Mouse (Mus musculus) small intestine, adult 2 months (tissue): ENCODE data around the gene Serping1. TPM values are rescaled to one million over a fixed set of nuclear protein-coding genes. Genes with fewer than 3 reads are reported as not detected.

Experiments used
- H3K27ac ChIP-seq: fragments of 200-500 bp; 2 replicates; pipeline ENCODE4 v1.5.1; 2012; ENCODE audit warnings: low read depth, low read length, control low read depth, inconsistent platforms; ENCODE audit not compliant: insufficient read depth
- H3K27me3 ChIP-seq: fragments of 200-500 bp; 2 replicates; pipeline ENCODE4 v1.6.1; 2012; ENCODE audit warnings: mild to moderate bottlenecking, moderate library complexity, low read length, inconsistent platforms; ENCODE audit not compliant: control insufficient read depth, insufficient read depth
- H3K36me3 ChIP-seq: fragments of 200-500 bp; 2 replicates; pipeline ENCODE4 v1.6.1; 2012; ENCODE audit warnings: mild to moderate bottlenecking, low read length, control low read depth, inconsistent platforms; ENCODE audit not compliant: control insufficient read depth, insufficient read depth
- H3K4me1 ChIP-seq: fragments of 200-500 bp; 2 replicates; pipeline ENCODE4 v1.6.1; 2012; ENCODE audit warnings: low read length, inconsistent platforms, mixed read lengths; ENCODE audit not compliant: control insufficient read depth, insufficient read depth, insufficient read length
- H3K4me3 ChIP-seq: fragments of 200-500 bp; 2 replicates; pipeline ENCODE4 v1.5.1; 2012; ENCODE audit warnings: low read depth, mild to moderate bottlenecking, control low read depth, inconsistent platforms, low read length, moderate library complexity
- CTCF ChIP-seq: fragments of 200-500 bp; IDR thresholded peaks from 2 replicates; pipeline ENCODE4 v1.5.1; 2012; ENCODE audit warnings: low read depth, mild to moderate bottlenecking, control low read depth, inconsistent platforms, low read length, moderate library complexity, mixed read lengths; ENCODE audit not compliant: insufficient replicate concordance, insufficient read length; ENCODE audit errors: extremely low read depth
- POLR2A ChIP-seq: fragments of 200-500 bp; IDR thresholded peaks from 2 replicates; pipeline ENCODE4 v1.6.1; 2012; ENCODE audit warnings: low read depth, mild to moderate bottlenecking, control low read depth, inconsistent platforms, low read length, moderate library complexity
- WGBS: fragments of 180-500 bp; shearing (Covaris S2); methylation state at CpG from one replicate; pipeline ENCODE4 v1.1.7; 2018; 5-methylcytosine and 5-hydroxymethylcytosine counted together
- polyA plus RNA-seq: library from polyadenylated mRNA; depleted of rRNA; stranded (reverse); fragments of >200 nt; gene quantifications from 2 replicates; pipeline ENCODE4 v1.2.3, GENCODE M21; 2012; rRNA removed

Serping1 gene
- polyA plus RNA-seq, 1 experiment: 97.6 TPM

- TF ChIP-seq CTCF (no peak), POLR2A (no peak)
- H3K27me3 ChIP-seq: no peaks in the 10 kb centered on the region
- H3K4me3 ChIP-seq: no peak overlapping the region
- 89% methylated on average over 14 of the region's 14 CpGs for WGBS
- H3K36me3 ChIP-seq: peaks cover 21% of the 10 kb centered on the region
- peaks cover 9% of the 10 kb centered on the region for H3K4me1 ChIP-seq
- H3K27ac ChIP-seq: no peak overlapping the region
Observed at GRCm38 (mm10) chr2:84723856-84724255, 51.4 kb downstream of the Serping1 start.

GRCm38 (mm10) chr2:84721182-84721581, 54.1 kb downstream of the Serping1 start:
- Histone ChIP-seq H3K27ac (no peak overlapping the region), H3K4me1 (peaks cover 12% of the 10 kb centered on the region), H3K4me3 (no peak overlapping the region), H3K27me3 (no peaks in the 10 kb centered on the region), H3K36me3 (peaks cover 21% of the 10 kb centered on the region)
- WGBS: 72% methylated on average over 3 of the region's 3 CpGs
- TF ChIP-seq CTCF: no peak
- no peak for TF ChIP-seq POLR2A

- no peak for TF ChIP-seq POLR2A
- WGBS: 91% methylated on average over 2 of the region's 2 CpGs
- H3K4me3 ChIP-seq: no peak overlapping the region
- H3K4me1 ChIP-seq: peaks cover 10% of the 10 kb centered on the region
- H3K27ac ChIP-seq: no peak overlapping the region
- peaks cover 20% of the 10 kb centered on the region for H3K36me3 ChIP-seq
- no peaks in the 10 kb centered on the region for H3K27me3 ChIP-seq
Observed at GRCm38 (mm10) chr2:84720718-84721117, 54.5 kb downstream of the Serping1 start.

- Histone ChIP-seq H3K4me3 (no peak overlapping the region), H3K27me3 (no peaks in the 10 kb centered on the region), H3K27ac (no peak overlapping the region), H3K36me3 (0 out of 2 replicates have a peak, but pooled peaks cover 6% of the 10 kb centered on the region), H3K4me1 (peaks cover 6% of the 10 kb centered on the region; the same call in 1 of the 2 replicates)
- 92% methylated on average over 4 of the region's 4 CpGs for WGBS
- no peak for TF ChIP-seq CTCF
- no peak for TF ChIP-seq POLR2A
Observed at GRCm38 (mm10) chr2:84717357-84717756, 57.9 kb downstream of the Serping1 start.

- no peak for TF ChIP-seq CTCF
- no peak for TF ChIP-seq POLR2A
- peak overlapping the region; percentile 92 for H3K27ac ChIP-seq
- H3K4me1 ChIP-seq: peaks cover 6% of the 10 kb centered on the region; the same call in 1 of the 2 replicates
- 0 out of 2 replicates have a peak, but pooled peaks cover 6% of the 10 kb centered on the region for H3K36me3 ChIP-seq
- H3K27me3 ChIP-seq: no peaks in the 10 kb centered on the region
- WGBS: 12% methylated on average over 9 of the region's 9 CpGs
- no peak overlapping the region for H3K4me3 ChIP-seq
Observed at GRCm38 (mm10) chr2:84716423-84717355, 58.6 kb downstream of the Serping1 start.

GRCm38 (mm10) chr2:84715562-84716361, 59.5 kb downstream of the Serping1 start:
- peaks cover 2% of the 10 kb centered on the region; the same call in 1 of the 2 replicates for H3K36me3 ChIP-seq
- peak overlapping the region; percentile 92 for H3K27ac ChIP-seq
- TF ChIP-seq POLR2A (0 out of 2 replicates have a peak, but pooled peaks have one; percentile 7), CTCF (no peak)
- no peaks in the 10 kb centered on the region for H3K27me3 ChIP-seq
- H3K4me3 ChIP-seq: peak overlapping the region; percentile 87
- under 1% methylated on average over 33 of the region's 33 CpGs for WGBS
- H3K4me1 ChIP-seq: peaks cover 6% of the 10 kb centered on the region; the same call in 1 of the 2 replicates

Other genes with a start within 250 kb of the Serping1 start
- 29.0 and 80.2 TPM in 2 replicates for gene Ctnnd1, start 124.7 kb downstream of the Serping1 start, polyA plus RNA-seq
- not detected in 2 replicates for gene Btbd18, start 116.4 kb downstream of the Serping1 start, polyA plus RNA-seq
- gene Selenoh, start 104.7 kb downstream of the Serping1 start, polyA plus RNA-seq: 42.8 and 47.3 TPM in 2 replicates
- gene Gm28635, start 97.4 kb downstream of the Serping1 start, polyA plus RNA-seq: not detected in 2 replicates
- 2.7 and 5.1 TPM in 2 replicates for gene Med19, start 97.0 kb downstream of the Serping1 start, polyA plus RNA-seq
- 15.5 and 17.4 TPM in 2 replicates for gene Tmx2, start 96.3 kb downstream of the Serping1 start, polyA plus RNA-seq
- gene Zdhhc5, start 60.3 kb downstream of the Serping1 start, polyA plus RNA-seq: 23.2 and 46.1 TPM in 2 replicates
- gene Clp1, start 48.1 kb downstream of the Serping1 start, polyA plus RNA-seq: 4.3 and 11.4 TPM in 2 replicates
- gene Ypel4, start 41.4 kb downstream of the Serping1 start, polyA plus RNA-seq: 0.57 and 2.4 TPM in 2 replicates
- gene Gm19426, start 31.8 kb downstream of the Serping1 start, polyA plus RNA-seq: 0.18 and 0.25 TPM in 2 replicates
- gene Ube2l6, start 23.4 kb upstream of the Serping1 start, polyA plus RNA-seq: 28.6 and 85.7 TPM in 2 replicates
- 0.06 TPM in 1 of 2 replicates, not detected in the other for gene Smtnl1, start 47.2 kb upstream of the Serping1 start, polyA plus RNA-seq
- 28.6 and 32.0 TPM in 2 replicates for gene Timm10, start 51.6 kb upstream of the Serping1 start, polyA plus RNA-seq
- gene Slc43a1, start 63.4 kb upstream of the Serping1 start, polyA plus RNA-seq: 1.8 and 4.4 TPM in 2 replicates
- gene Rtn4rl2, start 111.3 kb upstream of the Serping1 start, polyA plus RNA-seq: 4.8 and 11.8 TPM in 2 replicates
- gene Slc43a3, start 161.1 kb upstream of the Serping1 start, polyA plus RNA-seq: 14.4 and 31.1 TPM in 2 replicates
- 0.49 and 1.1 TPM in 2 replicates for gene Prg2, start 205.0 kb upstream of the Serping1 start, polyA plus RNA-seq
- not detected in 2 replicates for gene Prg3, start 212.8 kb upstream of the Serping1 start, polyA plus RNA-seq